Mouse (Mus musculus) megakaryocyte, embryonic 14.5 days (primary cell): ENCODE data around the gene Arhgef19. TPM values are rescaled to one million over a fixed set of nuclear protein-coding genes. Genes with fewer than 3 reads are reported as not detected.

Experiments used
- H3K27me3 ChIP-seq: replicated peaks from 2 replicates; pipeline ENCODE3; 2012; ENCODE audit warnings: inconsistent platforms
- H3K36me3 ChIP-seq: replicated peaks from 2 replicates; pipeline ENCODE3; 2012; ENCODE audit warnings: low read length, inconsistent platforms, mixed read lengths
- H3K4me1 ChIP-seq: 2 replicates; pipeline ENCODE4 v1.6.1; 2012; ENCODE audit warnings: inconsistent platforms
- H3K4me3 ChIP-seq: replicated peaks from 2 replicates; pipeline ENCODE3; 2012; ENCODE audit warnings: moderate library complexity, mild to moderate bottlenecking, inconsistent platforms
- H3K9me3 ChIP-seq: 2 replicates; pipeline ENCODE4 v1.6.1; 2012; ENCODE audit warnings: inconsistent platforms
- FLI1 ChIP-seq: IDR thresholded peaks from 2 replicates; pipeline ENCODE4 v1.6.1; 2012; ENCODE audit warnings: low read length, inconsistent platforms, mixed read lengths
- GATA1 ChIP-seq: IDR thresholded peaks from 3 replicates; pipeline ENCODE4 v1.6.1; 2012; ENCODE audit warnings: mixed read lengths, low read length, inconsistent platforms, borderline replicate concordance
- polyA plus RNA-seq: library from polyadenylated mRNA; stranded (reverse); fragments of >175 nt; gene quantifications from 2 replicates; pipeline ENCODE4 v1.2.3, GENCODE M21; 2012; ENCODE audit warnings: low replicate concordance; ENCODE audit not compliant: insufficient read depth

Gene Arhgef19
- polyA plus RNA-seq, 1 experiment: not detected

- H3K36me3 ChIP-seq: no peaks in the 10 kb centered on the region
- no peak for TF ChIP-seq FLI1
- TF ChIP-seq GATA1: no peak
- peaks cover 20% of the 10 kb centered on the region for H3K4me1 ChIP-seq
- peaks cover 17% of the 10 kb centered on the region for H3K9me3 ChIP-seq
- H3K4me3 ChIP-seq: peak overlapping the region; percentile 62
- peaks cover 71% of the 10 kb centered on the region for H3K27me3 ChIP-seq
These were observed 33.6 kb downstream of the Arhgef19 start for GRCm38 (mm10) chr4:141272878-141273277.

GRCm38 (mm10) chr4:141273296-141273695 is 34.0 kb downstream of the Arhgef19 start:
- Histone ChIP-seq H3K36me3 (no peaks in the 10 kb centered on the region), H3K4me1 (peaks cover 24% of the 10 kb centered on the region), H3K4me3 (peak overlapping the region; percentile 62), H3K27me3 (peaks cover 75% of the 10 kb centered on the region), H3K9me3 (peaks cover 13% of the 10 kb centered on the region)
- TF ChIP-seq GATA1: no peak
- no peak for TF ChIP-seq FLI1

GRCm38 (mm10) chr4:141274485-141275341 is 35.4 kb downstream of the Arhgef19 start:
- TF ChIP-seq FLI1 (no peak), GATA1 (no peak)
- H3K27me3 ChIP-seq: peaks cover 84% of the 10 kb centered on the region
- H3K4me1 ChIP-seq: peaks cover 26% of the 10 kb centered on the region

GRCm38 (mm10) chr4:141277157-141277556 is 37.9 kb downstream of the Arhgef19 start:
- peaks cover 87% of the 10 kb centered on the region for H3K27me3 ChIP-seq
- peaks cover 33% of the 10 kb centered on the region for H3K4me1 ChIP-seq
- no peak overlapping the region for H3K4me3 ChIP-seq
- no peaks in the 10 kb centered on the region for H3K36me3 ChIP-seq
- no peak for TF ChIP-seq FLI1
- no peak for TF ChIP-seq GATA1
- no peaks in the 10 kb centered on the region for H3K9me3 ChIP-seq

More at GRCm38 (mm10) chr4:141274485-141275341, 35.4 kb downstream of the Arhgef19 start:
- no peaks in the 10 kb centered on the region for H3K36me3 ChIP-seq
- H3K4me3 ChIP-seq: no peak overlapping the region
- peaks cover 11% of the 10 kb centered on the region for H3K9me3 ChIP-seq

GRCm38 (mm10) chr4:141278154-141278553 is 38.9 kb downstream of the Arhgef19 start:
- Histone ChIP-seq H3K4me1 (peaks cover 29% of the 10 kb centered on the region), H3K9me3 (no peaks in the 10 kb centered on the region)
- TF ChIP-seq FLI1 (no peak), GATA1 (no peak)

GRCm38 (mm10) chr4:141279327-141279726 is 40.0 kb downstream of the Arhgef19 start:
- Histone ChIP-seq H3K9me3 (no peaks in the 10 kb centered on the region), H3K4me1 (peaks cover 26% of the 10 kb centered on the region), H3K4me3 (no peak overlapping the region), H3K36me3 (no peaks in the 10 kb centered on the region), H3K27me3 (peaks cover 85% of the 10 kb centered on the region)
- TF ChIP-seq FLI1 (no peak), GATA1 (no peak)

More at GRCm38 (mm10) chr4:141278154-141278553, 38.9 kb downstream of the Arhgef19 start:
- H3K36me3 ChIP-seq: no peaks in the 10 kb centered on the region
- H3K27me3 ChIP-seq: peaks cover 85% of the 10 kb centered on the region
- no peak overlapping the region for H3K4me3 ChIP-seq

- Histone ChIP-seq H3K36me3 (no peaks in the 10 kb centered on the region), H3K4me1 (peaks cover 26% of the 10 kb centered on the region), H3K27me3 (peaks cover 84% of the 10 kb centered on the region), H3K9me3 (no peaks in the 10 kb centered on the region), H3K4me3 (no peak overlapping the region)
- TF ChIP-seq FLI1: no peak
- no peak for TF ChIP-seq GATA1
These were observed 40.5 kb downstream of the Arhgef19 start for GRCm38 (mm10) chr4:141279783-141280182.

- H3K9me3 ChIP-seq: no peaks in the 10 kb centered on the region
- H3K4me3 ChIP-seq: no peak overlapping the region
- H3K36me3 ChIP-seq: no peaks in the 10 kb centered on the region
- TF ChIP-seq FLI1: no peak
- no peak for TF ChIP-seq GATA1
- H3K27me3 ChIP-seq: peaks cover 83% of the 10 kb centered on the region
- peaks cover 26% of the 10 kb centered on the region for H3K4me1 ChIP-seq
These were observed 41.2 kb downstream of the Arhgef19 start for GRCm38 (mm10) chr4:141280471-141280870.

GRCm38 (mm10) chr4:141281153-141281552 is 41.9 kb downstream of the Arhgef19 start:
- Histone ChIP-seq H3K4me1 (peaks cover 26% of the 10 kb centered on the region), H3K9me3 (no peaks in the 10 kb centered on the region), H3K36me3 (no peaks in the 10 kb centered on the region), H3K27me3 (peaks cover 81% of the 10 kb centered on the region), H3K4me3 (no peak overlapping the region)
- TF ChIP-seq FLI1 (no peak), GATA1 (no peak)

GRCm38 (mm10) chr4:141281578-141281977 is 42.3 kb downstream of the Arhgef19 start:
- H3K27me3 ChIP-seq: peaks cover 83% of the 10 kb centered on the region
- peaks cover 26% of the 10 kb centered on the region for H3K4me1 ChIP-seq
- H3K4me3 ChIP-seq: no peak overlapping the region

GRCm38 (mm10) chr4:141282087-141282486 is 42.8 kb downstream of the Arhgef19 start:
- no peak for TF ChIP-seq FLI1

More at GRCm38 (mm10) chr4:141281578-141281977, 42.3 kb downstream of the Arhgef19 start:
- H3K36me3 ChIP-seq: no peaks in the 10 kb centered on the region
- no peaks in the 10 kb centered on the region for H3K9me3 ChIP-seq
- TF ChIP-seq FLI1: no peak
- no peak for TF ChIP-seq GATA1

More at GRCm38 (mm10) chr4:141282087-141282486, 42.8 kb downstream of the Arhgef19 start:
- Histone ChIP-seq H3K4me3 (no peak overlapping the region), H3K27me3 (peaks cover 84% of the 10 kb centered on the region), H3K4me1 (peaks cover 30% of the 10 kb centered on the region), H3K36me3 (no peaks in the 10 kb centered on the region), H3K9me3 (no peaks in the 10 kb centered on the region)
